Mouse (Mus musculus): ENCODE data around the gene Plscr2. TPM values are rescaled to one million over a fixed set of nuclear protein-coding genes. Genes with fewer than 3 reads are reported as not detected.

Plscr2 gene
- polyA plus RNA-seq (2012) = not detected in 2 replicates

- H3K4me3 ChIP-seq (replicated peaks) = no peak within 1 kb of the TSS
- TF ChIP-seq GATA1 (IDR thresholded peaks at IDR 0.05; ENCODE audit: low read length) = no peak
- TF ChIP-seq TAL1 (IDR thresholded peaks at IDR 0.05; ENCODE audit: low read length) = no peak
- H3K36me3 ChIP-seq (ENCODE audit: control insufficient read depth) = peaks cover 3% of the 10 kb centered on the region
- H3K9me3 ChIP-seq (ENCODE audit: control insufficient read depth, low read length) = no peaks in the 10 kb centered on the region
- peaks cover 8% of the 10 kb centered on the region for H3K4me1 ChIP-seq (ENCODE audit: control insufficient read depth)
- H3K27me3 ChIP-seq (ENCODE audit: control insufficient read depth) = no peaks in the 10 kb centered on the region
Measured at GRCm38 (mm10) chr9:92275486-92276207, at the start of gene Plscr2. Gene Plscr2 (plus strand): TSS chr9:92275602.

GRCm38 (mm10) chr9:92226127-92226655 is 49.2 kb upstream of the Plscr2 start:
- no peaks in the 10 kb centered on the region for H3K36me3 ChIP-seq (ENCODE audit: control insufficient read depth)
- no peak overlapping the region for H3K4me3 ChIP-seq (replicated peaks)

GRCm38 (mm10) chr9:92226795-92227194 is 48.6 kb upstream of the Plscr2 start:
- Histone ChIP-seq H3K4me3 (replicated peaks) (no peak overlapping the region), H3K27me3 (ENCODE audit: control insufficient read depth) (no peaks in the 10 kb centered on the region), H3K4me1 (ENCODE audit: control insufficient read depth) (no peaks in the 10 kb centered on the region), H3K36me3 (ENCODE audit: control insufficient read depth) (no peaks in the 10 kb centered on the region), H3K9me3 (ENCODE audit: control insufficient read depth, low read length) (no peaks in the 10 kb centered on the region)
- TF ChIP-seq TAL1 (IDR thresholded peaks at IDR 0.05; ENCODE audit: low read length) (no peak), GATA1 (IDR thresholded peaks at IDR 0.05; ENCODE audit: low read length) (no peak)

More at GRCm38 (mm10) chr9:92226127-92226655, 49.2 kb upstream of the Plscr2 start:
- no peaks in the 10 kb centered on the region for H3K4me1 ChIP-seq (ENCODE audit: control insufficient read depth)
- no peaks in the 10 kb centered on the region for H3K27me3 ChIP-seq (ENCODE audit: control insufficient read depth)
- TF ChIP-seq TAL1 (IDR thresholded peaks at IDR 0.05; ENCODE audit: low read length) (no peak), GATA1 (IDR thresholded peaks at IDR 0.05; ENCODE audit: low read length) (no peak)
- H3K9me3 ChIP-seq (ENCODE audit: control insufficient read depth, low read length) = no peaks in the 10 kb centered on the region

GRCm38 (mm10) chr9:92228867-92229832 is 46.3 kb upstream of the Plscr2 start:
- Histone ChIP-seq H3K9me3 (ENCODE audit: control insufficient read depth, low read length) (no peaks in the 10 kb centered on the region), H3K4me1 (ENCODE audit: control insufficient read depth) (no peaks in the 10 kb centered on the region), H3K27me3 (ENCODE audit: control insufficient read depth) (no peaks in the 10 kb centered on the region), H3K4me3 (replicated peaks) (no peak overlapping the region), H3K36me3 (ENCODE audit: control insufficient read depth) (no peaks in the 10 kb centered on the region)
- no peak for TF ChIP-seq TAL1 (IDR thresholded peaks at IDR 0.05; ENCODE audit: low read length)
- TF ChIP-seq GATA1 (IDR thresholded peaks at IDR 0.05; ENCODE audit: low read length) = no peak

- Histone ChIP-seq H3K4me1 (ENCODE audit: control insufficient read depth) (no peaks in the 10 kb centered on the region), H3K4me3 (replicated peaks) (no peak overlapping the region), H3K27me3 (ENCODE audit: control insufficient read depth) (no peaks in the 10 kb centered on the region), H3K36me3 (ENCODE audit: control insufficient read depth) (no peaks in the 10 kb centered on the region), H3K9me3 (ENCODE audit: control insufficient read depth, low read length) (no peaks in the 10 kb centered on the region)
- no peak for TF ChIP-seq GATA1 (IDR thresholded peaks at IDR 0.05; ENCODE audit: low read length)
- no peak for TF ChIP-seq TAL1 (IDR thresholded peaks at IDR 0.05; ENCODE audit: low read length)
Measured at GRCm38 (mm10) chr9:92229833-92230205, 45.6 kb upstream of the Plscr2 start.

GRCm38 (mm10) chr9:92234901-92235458 is 40.4 kb upstream of the Plscr2 start:
- Histone ChIP-seq H3K36me3 (ENCODE audit: control insufficient read depth) (no peaks in the 10 kb centered on the region), H3K9me3 (ENCODE audit: control insufficient read depth, low read length) (no peaks in the 10 kb centered on the region), H3K4me3 (replicated peaks) (no peak overlapping the region), H3K27me3 (ENCODE audit: control insufficient read depth) (no peaks in the 10 kb centered on the region), H3K4me1 (ENCODE audit: control insufficient read depth) (no peaks in the 10 kb centered on the region)
- no peak for TF ChIP-seq GATA1 (IDR thresholded peaks at IDR 0.05; ENCODE audit: low read length)
- no peak for TF ChIP-seq TAL1 (IDR thresholded peaks at IDR 0.05; ENCODE audit: low read length)

- Histone ChIP-seq H3K9me3 (ENCODE audit: control insufficient read depth, low read length) (no peaks in the 10 kb centered on the region), H3K36me3 (ENCODE audit: control insufficient read depth) (no peaks in the 10 kb centered on the region), H3K4me1 (ENCODE audit: control insufficient read depth) (peaks cover 9% of the 10 kb centered on the region), H3K4me3 (replicated peaks) (no peak overlapping the region), H3K27me3 (ENCODE audit: control insufficient read depth) (no peaks in the 10 kb centered on the region)
- TF ChIP-seq TAL1 (IDR thresholded peaks at IDR 0.05; ENCODE audit: low read length) = no peak
- TF ChIP-seq GATA1 (IDR thresholded peaks at IDR 0.05; ENCODE audit: low read length) = no peak
Measured at GRCm38 (mm10) chr9:92248773-92249446, 26.5 kb upstream of the Plscr2 start.

- H3K4me1 ChIP-seq (ENCODE audit: control insufficient read depth) = peaks cover 9% of the 10 kb centered on the region
- H3K27me3 ChIP-seq (ENCODE audit: control insufficient read depth) = no peaks in the 10 kb centered on the region
- H3K4me3 ChIP-seq (replicated peaks) = peak within 1 kb of the TSS; percentile 63
- no peak for TF ChIP-seq GATA1 (IDR thresholded peaks at IDR 0.05; ENCODE audit: low read length)
- TF ChIP-seq TAL1 (IDR thresholded peaks at IDR 0.05; ENCODE audit: low read length) = no peak
- no peaks in the 10 kb centered on the region for H3K9me3 ChIP-seq (ENCODE audit: control insufficient read depth, low read length)
- H3K36me3 ChIP-seq (ENCODE audit: control insufficient read depth) = no peaks in the 10 kb centered on the region
Measured at GRCm38 (mm10) chr9:92249447-92249852, 26.0 kb upstream of the Plscr2 start, which contains the start of gene Plscr1. Gene Plscr1 (plus strand): TSS chr9:92249750.

All from erythroblast, embryonic 14.5 days (primary cell).